Mouse (Mus musculus): ENCODE data around the gene Atp6v0a1. TPM values are rescaled to one million over a fixed set of nuclear protein-coding genes. Genes with fewer than 3 reads are reported as not detected.

Atp6v0a1 gene
- polyA plus RNA-seq, 1 experiment from 2014 or later = 54.4 TPM

GRCm38 (mm10) chr11:101086756-101087681 is 77.8 kb downstream of the Atp6v0a1 start, which contains the start of gene Mlx:
Gene Mlx (plus strand): TSS chr11:101087277.
- 1% methylated on average over 52 of the region's 52 CpGs for WGBS
- H3K27me3 ChIP-seq = no peaks in the 10 kb centered on the region
- no peaks in the 10 kb centered on the region for H3K9me3 ChIP-seq (replicated peaks)
- H3K4me1 ChIP-seq (replicated peaks) = peaks cover 38% of the 10 kb centered on the region
- H3K36me3 ChIP-seq = peaks cover 35% of the 10 kb centered on the region
- peak within 1 kb of the TSS; percentile 88 for H3K27ac ChIP-seq
- peak within 1 kb of the TSS; percentile 81 for H3K9ac ChIP-seq
- ATAC-seq (replicated peaks; ENCODE audit: insufficient number of reproducible peaks, insufficient read depth, low FRiP score, low read depth) = peak; percentile 83
- H3K4me3 ChIP-seq = peak within 1 kb of the TSS; percentile 85
- H3K4me2 ChIP-seq = peak within 1 kb of the TSS; percentile 87

- Histone ChIP-seq H3K27me3 (no peaks in the 10 kb centered on the region), H3K4me2 (peak overlapping the region; percentile 87), H3K9ac (peak overlapping the region; percentile 81), H3K9me3 (replicated peaks) (no peaks in the 10 kb centered on the region), H3K4me1 (replicated peaks) (peaks cover 37% of the 10 kb centered on the region), H3K4me3 (peak overlapping the region; percentile 85), H3K27ac (peak overlapping the region; percentile 88), H3K36me3 (peaks cover 41% of the 10 kb centered on the region)
- WGBS = 11% methylated on average over 8 of the region's 8 CpGs
- ATAC-seq (replicated peaks; ENCODE audit: insufficient number of reproducible peaks, insufficient read depth, low FRiP score, low read depth) = no peak
Measured at GRCm38 (mm10) chr11:101087682-101088055, 78.4 kb downstream of the Atp6v0a1 start.

GRCm38 (mm10) chr11:101089931-101090330 is 80.7 kb downstream of the Atp6v0a1 start:
- no peaks in the 10 kb centered on the region for H3K9me3 ChIP-seq (replicated peaks)
- ATAC-seq (replicated peaks; ENCODE audit: insufficient number of reproducible peaks, insufficient read depth, low FRiP score, low read depth) = no peak
- no peaks in the 10 kb centered on the region for H3K27me3 ChIP-seq
- H3K9ac ChIP-seq = no peak overlapping the region
- WGBS = 93% methylated on average over 1 of the region's 1 CpGs
- H3K27ac ChIP-seq = no peak overlapping the region
- H3K4me3 ChIP-seq = no peak overlapping the region
- H3K36me3 ChIP-seq = peaks cover 45% of the 10 kb centered on the region
- H3K4me2 ChIP-seq = no peak overlapping the region
- H3K4me1 ChIP-seq (replicated peaks) = peaks cover 35% of the 10 kb centered on the region

- Histone ChIP-seq H3K9me3 (replicated peaks) (no peaks in the 10 kb centered on the region), H3K4me2 (peak overlapping the region; percentile 90), H3K27ac (peak overlapping the region; percentile 99), H3K27me3 (no peaks in the 10 kb centered on the region), H3K4me1 (replicated peaks) (peaks cover 14% of the 10 kb centered on the region), H3K36me3 (peaks cover 62% of the 10 kb centered on the region), H3K9ac (peak overlapping the region; percentile 79), H3K4me3 (peak overlapping the region; percentile 77)
- WGBS = under 1% methylated on average over 18 of the region's 18 CpGs
- no peak; the same call in 1 of the 2 replicates for ATAC-seq (replicated peaks; ENCODE audit: insufficient number of reproducible peaks, insufficient read depth, low FRiP score, low read depth)
Measured at GRCm38 (mm10) chr11:101094930-101095313, 85.7 kb downstream of the Atp6v0a1 start.

- under 1% methylated on average over 43 of the region's 43 CpGs for WGBS
Measured at GRCm38 (mm10) chr11:101095314-101096024, 86.2 kb downstream of the Atp6v0a1 start, which contains the start of gene Psmc3ip. Gene Psmc3ip (minus strand): TSS chr11:101095436.

GRCm38 (mm10) chr11:101098231-101098630 is 89.0 kb downstream of the Atp6v0a1 start:
- no peak overlapping the region for H3K4me2 ChIP-seq
- no peak for ATAC-seq (replicated peaks; ENCODE audit: insufficient number of reproducible peaks, insufficient read depth, low FRiP score, low read depth)

More at GRCm38 (mm10) chr11:101095314-101096024, 86.2 kb downstream of the Atp6v0a1 start, which contains the start of gene Psmc3ip:
- Histone ChIP-seq H3K9ac (peak within 1 kb of the TSS; percentile 79), H3K4me1 (replicated peaks) (peaks cover 14% of the 10 kb centered on the region), H3K4me3 (peak within 1 kb of the TSS; percentile 77), H3K4me2 (peak within 1 kb of the TSS; percentile 90), H3K27ac (peak within 1 kb of the TSS; percentile 99), H3K36me3 (peaks cover 62% of the 10 kb centered on the region), H3K9me3 (replicated peaks) (no peaks in the 10 kb centered on the region), H3K27me3 (no peaks in the 10 kb centered on the region)
- ATAC-seq (replicated peaks; ENCODE audit: insufficient number of reproducible peaks, insufficient read depth, low FRiP score, low read depth) = peak; percentile 95

GRCm38 (mm10) chr11:101103011-101103410 is 93.8 kb downstream of the Atp6v0a1 start:
- H3K9ac ChIP-seq = no peak overlapping the region
- peaks cover 58% of the 10 kb centered on the region for H3K36me3 ChIP-seq
- 0 out of 2 replicates have a peak overlapping the region, but pooled peaks have one; percentile 5 for H3K27ac ChIP-seq
- no peaks in the 10 kb centered on the region for H3K27me3 ChIP-seq
- H3K4me1 ChIP-seq (replicated peaks) = no peaks in the 10 kb centered on the region
- no peak for ATAC-seq (replicated peaks; ENCODE audit: insufficient number of reproducible peaks, insufficient read depth, low FRiP score, low read depth)
- H3K4me3 ChIP-seq = no peak overlapping the region
- H3K4me2 ChIP-seq = no peak overlapping the region
- no peaks in the 10 kb centered on the region for H3K9me3 ChIP-seq (replicated peaks)
- 90% methylated on average over 5 of the region's 5 CpGs for WGBS

More at GRCm38 (mm10) chr11:101098231-101098630, 89.0 kb downstream of the Atp6v0a1 start:
- H3K9ac ChIP-seq = no peak overlapping the region
- H3K9me3 ChIP-seq (replicated peaks) = no peaks in the 10 kb centered on the region
- 92% methylated on average over 8 of the region's 8 CpGs for WGBS
- no peaks in the 10 kb centered on the region for H3K27me3 ChIP-seq
- no peak overlapping the region for H3K4me3 ChIP-seq
- no peak overlapping the region for H3K27ac ChIP-seq
- H3K36me3 ChIP-seq = peaks cover 57% of the 10 kb centered on the region
- peaks cover 14% of the 10 kb centered on the region for H3K4me1 ChIP-seq (replicated peaks)

GRCm38 (mm10) chr11:101109351-101109750 is 100.1 kb downstream of the Atp6v0a1 start:
- H3K4me1 ChIP-seq (replicated peaks) = no peaks in the 10 kb centered on the region

GRCm38 (mm10) chr11:101110708-101111107 is 101.5 kb downstream of the Atp6v0a1 start:
- Histone ChIP-seq H3K36me3 (no peaks in the 10 kb centered on the region; the same call in 1 of the 2 replicates), H3K27me3 (no peaks in the 10 kb centered on the region), H3K27ac (no peak overlapping the region), H3K4me3 (no peak overlapping the region), H3K4me2 (no peak overlapping the region), H3K9ac (no peak overlapping the region), H3K9me3 (replicated peaks) (no peaks in the 10 kb centered on the region), H3K4me1 (replicated peaks) (peaks cover 2% of the 10 kb centered on the region; the same call in 1 of the 2 replicates)
- 56% methylated on average over 5 of the region's 5 CpGs for WGBS
- no peak for ATAC-seq (replicated peaks; ENCODE audit: insufficient number of reproducible peaks, insufficient read depth, low FRiP score, low read depth)

More at GRCm38 (mm10) chr11:101109351-101109750, 100.1 kb downstream of the Atp6v0a1 start:
- H3K9me3 ChIP-seq (replicated peaks) = no peaks in the 10 kb centered on the region
- no peak overlapping the region for H3K4me3 ChIP-seq
- ATAC-seq (replicated peaks; ENCODE audit: insufficient number of reproducible peaks, insufficient read depth, low FRiP score, low read depth) = no peak
- H3K36me3 ChIP-seq = peaks cover 2% of the 10 kb centered on the region; the same call in 1 of the 2 replicates
- 78% methylated on average over 4 of the region's 4 CpGs for WGBS
- H3K9ac ChIP-seq = no peak overlapping the region
- no peak overlapping the region for H3K4me2 ChIP-seq
- no peak overlapping the region for H3K27ac ChIP-seq
- H3K27me3 ChIP-seq = no peaks in the 10 kb centered on the region

GRCm38 (mm10) chr11:101111178-101111577 is 101.9 kb downstream of the Atp6v0a1 start:
- no peak for ATAC-seq (replicated peaks; ENCODE audit: insufficient number of reproducible peaks, insufficient read depth, low FRiP score, low read depth)
- H3K9ac ChIP-seq = no peak overlapping the region
- peaks cover 7% of the 10 kb centered on the region; the same call in 1 of the 2 replicates for H3K4me1 ChIP-seq (replicated peaks)
- H3K27ac ChIP-seq = no peak overlapping the region
- no peak overlapping the region for H3K4me2 ChIP-seq
- H3K4me3 ChIP-seq = no peak overlapping the region
- H3K36me3 ChIP-seq = no peaks in the 10 kb centered on the region; the same call in 1 of the 2 replicates
- 91% methylated on average over 4 of the region's 4 CpGs for WGBS
- H3K27me3 ChIP-seq = no peaks in the 10 kb centered on the region
- no peaks in the 10 kb centered on the region for H3K9me3 ChIP-seq (replicated peaks)

GRCm38 (mm10) chr11:101112186-101112585 is 102.9 kb downstream of the Atp6v0a1 start:
- no peaks in the 10 kb centered on the region; the same call in 1 of the 2 replicates for H3K36me3 ChIP-seq
- no peaks in the 10 kb centered on the region for H3K9me3 ChIP-seq (replicated peaks)
- no peak overlapping the region for H3K4me3 ChIP-seq
- no peak for ATAC-seq (replicated peaks; ENCODE audit: insufficient number of reproducible peaks, insufficient read depth, low FRiP score, low read depth)
- 93% methylated on average over 3 of the region's 3 CpGs for WGBS
- H3K9ac ChIP-seq = no peak overlapping the region
- no peak overlapping the region for H3K4me2 ChIP-seq
- H3K4me1 ChIP-seq (replicated peaks) = peaks cover 11% of the 10 kb centered on the region; the same call in 1 of the 2 replicates
- H3K27ac ChIP-seq = no peak overlapping the region
- no peaks in the 10 kb centered on the region for H3K27me3 ChIP-seq

All from heart, embryonic 15.5 days (tissue).